Mouse (Mus musculus) B cell, adult 2 months (primary cell): ENCODE measurements around the gene Pea15a.

Source experiments
- DNase-seq, 2 experiments: peaks; one replicate each; pipeline ENCODE4 v3.0.0; 2022

Gene Pea15a

GRCm38 (mm10) chr1:172169809-172170208, 36.8 kb downstream of the Pea15a start:
- no peak for DNase-seq

DNA sequence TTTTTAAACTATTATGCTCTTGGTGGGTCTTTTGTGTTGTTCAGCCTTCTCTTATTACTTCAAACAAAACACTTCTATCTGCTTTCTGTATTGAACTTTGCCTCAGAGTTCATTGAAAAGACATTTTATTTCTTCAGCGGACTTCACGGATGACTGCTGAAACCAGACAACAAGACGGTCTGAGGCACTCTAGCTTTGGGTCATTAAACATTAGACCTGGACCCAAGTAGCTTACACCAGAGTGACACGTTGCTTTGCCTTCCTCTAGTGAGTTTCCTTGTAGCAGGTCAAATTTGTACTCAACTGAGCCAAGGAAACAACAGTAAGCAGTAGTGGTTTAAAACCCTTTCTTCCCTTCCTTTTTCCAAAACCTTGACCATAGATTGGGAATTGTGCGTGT, 38.7 kb downstream of the Pea15a start:
- no peak for DNase-seq

- no peak for DNase-seq
Measured at GRCm38 (mm10) chr1:172162959-172163358, 43.6 kb downstream of the Pea15a start.

- peak; percentile 49 to 63 for DNase-seq
Measured at GRCm38 (mm10) chr1:172162009-172162408, 44.6 kb downstream of the Pea15a start.

DNA sequence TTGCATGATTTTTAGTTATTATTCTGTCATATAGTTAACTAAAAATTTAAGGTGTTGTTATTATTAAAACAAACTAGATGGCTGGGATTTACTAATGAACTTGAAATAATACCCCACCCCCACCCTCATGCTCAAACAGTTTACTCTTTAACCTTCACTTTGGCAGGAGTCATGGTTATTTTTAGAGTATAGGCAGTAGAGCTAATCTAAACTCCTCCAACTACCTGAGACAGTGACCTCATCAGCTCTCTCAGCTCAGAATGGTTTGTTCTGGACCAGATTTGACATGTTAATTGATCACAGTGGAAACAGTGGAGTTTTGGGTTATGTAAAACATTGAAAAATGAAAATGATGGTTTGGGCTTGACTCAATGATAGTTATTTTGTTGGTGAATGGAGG, 46.1 kb downstream of the Pea15a start:
- no peak for DNase-seq

DNA sequence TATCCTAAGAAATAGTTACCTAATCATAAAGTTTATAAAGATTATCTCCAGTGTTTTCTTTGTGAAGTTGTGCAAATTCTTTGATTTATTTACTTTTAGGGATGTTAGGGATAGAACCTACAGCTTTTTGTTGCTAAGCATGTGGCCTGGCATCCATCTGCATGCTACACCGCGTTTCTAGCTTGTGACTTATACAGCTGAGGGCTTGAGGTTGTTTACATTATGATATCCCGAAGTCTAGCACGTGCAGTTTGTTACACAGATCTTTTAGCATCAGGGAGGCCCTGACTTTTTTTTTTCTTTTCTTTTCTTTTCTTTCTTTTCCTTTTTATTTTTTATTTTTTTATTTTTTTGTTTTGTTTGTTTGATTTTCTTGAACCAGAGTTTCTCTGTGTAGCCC, 46.6 kb downstream of the Pea15a start:
- no peak for DNase-seq

GRCm38 (mm10) chr1:172155518-172155917, 51.1 kb downstream of the Pea15a start:
- no peak for DNase-seq

- DNase-seq: no peak
Measured at GRCm38 (mm10) chr1:172154536-172154935, 52.1 kb downstream of the Pea15a start.

- peak; percentile 12 to 22 for DNase-seq
Measured at GRCm38 (mm10) chr1:172148955-172149815, 57.4 kb downstream of the Pea15a start.

- peak; percentile 59 to 63 for DNase-seq
Measured at GRCm38 (mm10) chr1:172148279-172148954, 58.2 kb downstream of the Pea15a start.

GRCm38 (mm10) chr1:172147835-172148278, 58.7 kb downstream of the Pea15a start, which contains the start of gene Dcaf8:
Gene Dcaf8, plus strand, starts transcription at chr1:172148084.
- peak; percentile 98 for DNase-seq
